21 mouse cellular contexts compared by ENCODE assay signal in the genomic region with DNA sequence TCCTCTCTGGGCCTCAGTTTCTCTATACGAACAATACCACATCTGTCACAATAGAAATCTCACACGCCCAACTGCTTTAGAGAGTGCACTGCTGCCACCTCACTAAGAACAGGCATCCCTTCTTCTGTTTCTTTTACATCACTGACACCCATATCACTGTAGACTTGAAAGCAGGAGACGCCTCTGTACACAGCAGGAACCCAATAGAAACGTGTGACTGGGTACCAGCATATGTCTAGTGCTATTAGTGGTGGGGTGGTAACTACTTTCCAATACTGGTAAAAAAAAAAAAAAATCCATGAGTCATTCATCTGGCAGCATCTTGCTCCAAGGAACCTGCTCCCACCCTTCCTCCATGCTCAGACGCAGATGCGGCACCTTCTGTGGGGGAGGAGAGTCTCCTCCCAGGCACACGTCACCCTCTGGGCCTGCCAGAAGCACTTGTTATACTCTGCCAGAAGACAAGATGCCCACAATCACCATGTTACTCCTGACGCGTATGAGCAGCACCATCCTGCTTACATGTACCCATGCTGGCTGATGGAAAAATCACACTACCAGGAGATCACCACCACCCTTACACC.
DNase-seq lines count a peak whose midpoint lies in the region; ATAC-seq and TF ChIP-seq lines count a peak whose summit lies in the region.
"Had no signal": no experiment of that assay in that cellular context is flagged by ENCODE, and none has a peak within 500 bp of the region (broad histone marks: within the 10 kb centered on the region; RNA-seq: fewer than 3 reads in every experiment).

No protein-coding gene starts in this region.

- no peak for ATAC-seq in stomach, postnatal 0 days (ENCODE audit: low FRiP score, low TSS enrichment)
- no peak for ATAC-seq in hindbrain, embryonic 13.5 days (ENCODE audit: low FRiP score)
- ATAC-seq: intestine, embryonic 16.5 days; Patski had no signal

- peak; percentile 52 to 60 for DNase-seq in layer of hippocampus, adult 2 months (ENCODE audit: low spot score in 2 of 2)
- DNase-seq in layer of hippocampus, postnatal 25 days (ENCODE audit: extremely low spot score in 1 of 2, low spot score in 1 of 2): no peak
- DNase-seq in left cerebral cortex, postnatal 14 days (ENCODE audit: low spot score in 2 of 2): peak; percentile 44 to 64
- DNase-seq in stomach, postnatal 0 days (ENCODE audit: low spot score): peak; percentile 17
- DNase-seq in kidney, postnatal 10 days: no peak
- DNase-seq: adrenal gland, postnatal 36 days; cerebellum, adult 9-11 months; heart, postnatal 14 days; lung, postnatal 14 days; thymus, postnatal 36 days had no signal

- H3K36me3 ChIP-seq in stomach, postnatal 0 days (ENCODE audit: control insufficient read depth, insufficient read depth, low read length): no peaks in the 10 kb centered on the region
- H3K36me3 ChIP-seq in hindbrain, embryonic 13.5 days: no peaks in the 10 kb centered on the region
- H3K36me3 ChIP-seq: forebrain, embryonic 12.5 days; kidney, embryonic 15.5 days; limb, embryonic 15.5 days; neural tube, embryonic 13.5 days; stomach, embryonic 15.5 days had no signal

- peak overlapping the region; percentile 39; the same call in 1 of the 2 replicates for H3K27ac ChIP-seq in layer of hippocampus, adult 2 months
- 0 out of 2 replicates have a peak overlapping the region, but pooled peaks have one; percentile 21 for H3K27ac ChIP-seq in cortical plate, adult 2 months (ENCODE audit: insufficient read depth, low read length)
- H3K27ac ChIP-seq in stomach, postnatal 0 days (replicated peaks): no peak overlapping the region
- no peak overlapping the region for H3K27ac ChIP-seq in hindbrain, embryonic 13.5 days
- H3K27ac ChIP-seq: forebrain, embryonic 12.5 days; hindbrain, embryonic 14.5 days; kidney, embryonic 15.5 days; limb, embryonic 15.5 days; neural tube, embryonic 13.5 days; stomach, embryonic 15.5 days had no signal

- peaks cover 3% of the 10 kb centered on the region for H3K4me1 ChIP-seq in cortical plate, adult 2 months (ENCODE audit: control insufficient read depth, insufficient read depth, low read length)
- no peaks in the 10 kb centered on the region for H3K4me1 ChIP-seq in stomach, postnatal 0 days (replicated peaks; ENCODE audit: control insufficient read depth, insufficient read depth)
- H3K4me1 ChIP-seq in hindbrain, embryonic 13.5 days (replicated peaks): no peaks in the 10 kb centered on the region
- H3K4me1 ChIP-seq: forebrain, embryonic 12.5 days; kidney, embryonic 15.5 days; limb, embryonic 15.5 days; neural tube, embryonic 13.5 days; stomach, embryonic 15.5 days had no signal

- intact Hi-C loops in left cerebral cortex, postnatal 14 days (cut with DNase I): no loop called here

- TF ChIP-seq POLR2A in cortical plate, adult 2 months (IDR thresholded peaks at IDR 0.05; ENCODE audit: extremely low read depth, insufficient read depth, low read length): no peak

- no peak overlapping the region for H3K4me3 ChIP-seq in layer of hippocampus, adult 2 months
- no peak overlapping the region for H3K4me3 ChIP-seq in cortical plate, adult 2 months (ENCODE audit: insufficient read depth, low read length)
- no peak overlapping the region for H3K4me3 ChIP-seq in stomach, postnatal 0 days (ENCODE audit: low read depth, low read length)
- no peak overlapping the region for H3K4me3 ChIP-seq in hindbrain, embryonic 13.5 days
- H3K4me3 ChIP-seq: forebrain, embryonic 12.5 days; kidney, embryonic 15.5 days; limb, embryonic 15.5 days; neural tube, embryonic 13.5 days; stomach, embryonic 15.5 days had no signal

- no peak for TF ChIP-seq CTCF in layer of hippocampus, adult 2 months (conservative IDR thresholded peaks at IDR 0.05)
- no peak for TF ChIP-seq CTCF in cortical plate, adult 2 months (IDR thresholded peaks at IDR 0.05; ENCODE audit: extremely low read depth, insufficient read depth, low read length)
- no peak for TF ChIP-seq CTCF in stomach, postnatal 0 days (IDR thresholded peaks at IDR 0.05; ENCODE audit: low read depth)

- no peak overlapping the region for H3K4me2 ChIP-seq in stomach, postnatal 0 days (replicated peaks; ENCODE audit: low read depth)
- no peak overlapping the region for H3K4me2 ChIP-seq in hindbrain, embryonic 13.5 days
- H3K4me2 ChIP-seq: forebrain, embryonic 12.5 days; heart, embryonic 11.5 days; hindbrain, embryonic 14.5 days; kidney, embryonic 15.5 days; limb, embryonic 15.5 days; neural tube, embryonic 13.5 days; stomach, embryonic 15.5 days had no signal

- no peaks in the 10 kb centered on the region for H3K27me3 ChIP-seq in stomach, postnatal 0 days (ENCODE audit: control insufficient read depth, insufficient read depth, low read length)
- no peaks in the 10 kb centered on the region for H3K27me3 ChIP-seq in hindbrain, embryonic 13.5 days
- H3K27me3 ChIP-seq: forebrain, embryonic 12.5 days; kidney, embryonic 15.5 days; limb, embryonic 15.5 days; neural tube, embryonic 13.5 days; Patski; stomach, embryonic 15.5 days had no signal

- WGBS in stomach, postnatal 0 days: 80% methylated on average over 9 of the region's 9 CpGs
- 91% methylated on average over 9 of the region's 9 CpGs for WGBS in hindbrain, embryonic 13.5 days

- no peaks in the 10 kb centered on the region for H3K9me3 ChIP-seq in stomach, postnatal 0 days (ENCODE audit: control insufficient read depth, low read length)
- H3K9me3 ChIP-seq in hindbrain, embryonic 13.5 days: no peaks in the 10 kb centered on the region
- H3K9me3 ChIP-seq: forebrain, embryonic 12.5 days; kidney, embryonic 15.5 days; limb, embryonic 15.5 days; neural tube, embryonic 13.5 days; stomach, embryonic 15.5 days had no signal

- no peak for TF ChIP-seq EP300 in stomach, postnatal 0 days (optimal IDR thresholded peaks at IDR 0.05)

- no peak overlapping the region for H3K9ac ChIP-seq in stomach, postnatal 0 days (ENCODE audit: low read length)
- H3K9ac ChIP-seq in hindbrain, embryonic 13.5 days: no peak overlapping the region
- H3K9ac ChIP-seq: forebrain, embryonic 12.5 days; hindbrain, embryonic 14.5 days; kidney, embryonic 15.5 days; limb, embryonic 15.5 days; neural tube, embryonic 13.5 days; stomach, embryonic 15.5 days had no signal

Comparison
In these comparisons a context has a peak if more than half of its experiments do, and no peak if none do; other contexts are left out.
1. DNase-seq: peak in layer of hippocampus, adult 2 months (2 of 2), left cerebral cortex, postnatal 14 days (2 of 2) and stomach, postnatal 0 days (single experiment); none in layer of hippocampus, postnatal 25 days (0 of 2) and kidney, postnatal 10 days (single experiment).
2. H3K27ac ChIP-seq: peak in layer of hippocampus, adult 2 months (single experiment) and cortical plate, adult 2 months (single experiment); none in stomach, postnatal 0 days (single experiment) and hindbrain, embryonic 13.5 days (single experiment).